Mouse (Mus musculus) small intestine, adult 2 months (tissue): Measurements from ENCODE around the gene Syce2.

Source experiments
- CTCF ChIP-seq: fragments of 200-500 bp; IDR thresholded peaks from 2 replicates; pipeline ENCODE4 v1.5.1; 2012; ENCODE audit warnings: low read depth, mild to moderate bottlenecking, control low read depth, inconsistent platforms, low read length, moderate library complexity, mixed read lengths; ENCODE audit not compliant: insufficient replicate concordance, insufficient read length; ENCODE audit errors: extremely low read depth
- POLR2A ChIP-seq: fragments of 200-500 bp; IDR thresholded peaks from 2 replicates; pipeline ENCODE4 v1.6.1; 2012; ENCODE audit warnings: low read depth, mild to moderate bottlenecking, control low read depth, inconsistent platforms, low read length, moderate library complexity

DNA sequence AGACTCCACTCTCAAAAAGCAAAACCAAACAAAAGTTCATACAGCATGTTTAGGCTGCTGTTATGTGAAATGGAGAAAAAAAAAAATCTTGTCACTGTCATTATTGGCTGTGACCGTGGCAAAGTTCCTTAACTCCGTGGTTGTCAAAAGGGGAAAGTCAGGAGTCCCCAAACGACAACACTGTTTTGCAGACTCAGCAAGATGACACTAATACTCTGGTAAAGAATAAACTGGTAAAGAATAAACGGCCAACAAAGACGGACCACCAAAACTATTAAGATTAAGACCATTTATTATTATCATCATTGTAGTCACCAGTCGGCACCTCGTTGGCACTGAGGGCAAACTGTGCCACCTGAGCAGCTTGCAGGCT is 32.0 kb upstream of the Syce2 start:
- TF ChIP-seq CTCF (no peak), POLR2A (no peak)
